Mouse (Mus musculus): Measurements from ENCODE around the gene Cdk14.
"Not testable (repeated sequence)": the region's sequence is repeated elsewhere in the genome, so short reads cannot be mapped to it uniquely, and the experiment has no call there.

The Cdk14 gene

GRCm38 (mm10) chr5:4991023-4991422 is 429.1 kb downstream of the Cdk14 start:
- no peak for DNase-seq (ENCODE audit: low read depth, low spot score)

- no peak for DNase-seq (ENCODE audit: low read depth, low spot score)
Observed at GRCm38 (mm10) chr5:4990237-4990636, 429.9 kb downstream of the Cdk14 start.

- DNase-seq (ENCODE audit: low read depth, low spot score): no peak
Observed at GRCm38 (mm10) chr5:4986181-4986580, 433.9 kb downstream of the Cdk14 start.

GRCm38 (mm10) chr5:4979551-4979950 is 440.6 kb downstream of the Cdk14 start:
- no peak for DNase-seq (ENCODE audit: low read depth, low spot score)

GRCm38 (mm10) chr5:4973408-4973807 is 446.7 kb downstream of the Cdk14 start:
- no peak for DNase-seq (ENCODE audit: low read depth, low spot score)

GRCm38 (mm10) chr5:4962063-4962610 is 458.0 kb downstream of the Cdk14 start:
- peak; percentile 94 for DNase-seq (ENCODE audit: low read depth, low spot score)

GRCm38 (mm10) chr5:4961636-4962035 is 458.5 kb downstream of the Cdk14 start:
- peak; percentile 20 for DNase-seq (ENCODE audit: low read depth, low spot score)

- no peak for DNase-seq (ENCODE audit: low read depth, low spot score)
Observed at GRCm38 (mm10) chr5:4959446-4959845, 460.7 kb downstream of the Cdk14 start.

- DNase-seq (ENCODE audit: low read depth, low spot score): peak; percentile 36
Observed at GRCm38 (mm10) chr5:4955993-4956392, 464.1 kb downstream of the Cdk14 start.

- peak; percentile 53 for DNase-seq (ENCODE audit: low read depth, low spot score)
Observed at GRCm38 (mm10) chr5:4955392-4955791, 464.7 kb downstream of the Cdk14 start.

- no peak for DNase-seq (ENCODE audit: low read depth, low spot score)
Observed at GRCm38 (mm10) chr5:4949433-4949832, 470.7 kb downstream of the Cdk14 start.

- DNase-seq (ENCODE audit: low read depth, low spot score): peak; percentile 78
Observed at GRCm38 (mm10) chr5:4948090-4948954, 471.8 kb downstream of the Cdk14 start.

- no peak for DNase-seq (ENCODE audit: low read depth, low spot score)
Observed at GRCm38 (mm10) chr5:4935131-4935530, 485.0 kb downstream of the Cdk14 start.

- DNase-seq (ENCODE audit: low read depth, low spot score): no peak
Observed at GRCm38 (mm10) chr5:4934491-4934890, 485.6 kb downstream of the Cdk14 start.

- no peak for DNase-seq (ENCODE audit: low read depth, low spot score)
Observed at GRCm38 (mm10) chr5:4931539-4932143, 488.5 kb downstream of the Cdk14 start.

GRCm38 (mm10) chr5:4929628-4930027 is 490.5 kb downstream of the Cdk14 start:
- DNase-seq (ENCODE audit: low read depth, low spot score): no peak

- DNase-seq (ENCODE audit: low read depth, low spot score): no peak
Observed at GRCm38 (mm10) chr5:4924866-4925265, 495.2 kb downstream of the Cdk14 start.

GRCm38 (mm10) chr5:4918376-4918775 is 501.7 kb downstream of the Cdk14 start:
- DNase-seq (ENCODE audit: low read depth, low spot score): peak; percentile 90

- no peak for DNase-seq (ENCODE audit: low read depth, low spot score)
Observed at GRCm38 (mm10) chr5:4917743-4918142, 502.4 kb downstream of the Cdk14 start.

GRCm38 (mm10) chr5:4917274-4917673 is 502.8 kb downstream of the Cdk14 start:
- no peak for DNase-seq (ENCODE audit: low read depth, low spot score)

- no peak for DNase-seq (ENCODE audit: low read depth, low spot score)
Observed at GRCm38 (mm10) chr5:4916390-4917273, 503.5 kb downstream of the Cdk14 start.

- DNase-seq (ENCODE audit: low read depth, low spot score): not testable (repeated sequence)
Observed at GRCm38 (mm10) chr5:4904911-4905310, 515.2 kb downstream of the Cdk14 start.

Measured in 3T3-L1 (cell line).